Mouse (Mus musculus) testis, adult 2 months (tissue): ENCODE data around the gene Lmntd1.

Source experiments
- CTCF ChIP-seq: fragments of 200-500 bp; IDR thresholded peaks from 2 replicates; pipeline ENCODE4 v1.5.1; 2012; ENCODE audit warnings: low read depth, mild to moderate bottlenecking, inconsistent platforms, low read length, moderate library complexity; ENCODE audit not compliant: control insufficient read depth, insufficient read depth, insufficient replicate concordance
- POLR2A ChIP-seq: fragments of 200-500 bp; IDR thresholded peaks from 2 replicates; pipeline ENCODE4 v1.6.1; 2012; ENCODE audit warnings: low read depth, mild to moderate bottlenecking, inconsistent platforms, low read length, moderate library complexity; ENCODE audit not compliant: control insufficient read depth

- TF ChIP-seq CTCF (no peak), POLR2A (no peak)
Measured at GRCm38 (mm10) chr6:145342836-145343235, 271.3 kb downstream of the Lmntd1 start.
